Mouse (Mus musculus) bone marrow macrophage, adult 2 months (primary cell): Measurements from ENCODE around the gene Lrrc40. TPM values are rescaled to one million over a fixed set of nuclear protein-coding genes. Genes with fewer than 3 reads are reported as not detected.
"Not testable (repeated sequence)": the region's sequence is repeated elsewhere in the genome, so short reads cannot be mapped to it uniquely, and the experiment has no call there.

ENCODE experiments used
- H3K27ac ChIP-seq: 2 replicates; pipeline ENCODE4 v1.5.1; 2012; ENCODE audit warnings: low read depth, low read length; ENCODE audit not compliant: insufficient read depth
- H3K4me1 ChIP-seq: 2 replicates; pipeline ENCODE4 v1.6.1; 2012; ENCODE audit warnings: low read length; ENCODE audit not compliant: control insufficient read depth, insufficient read depth
- H3K4me3 ChIP-seq: 2 replicates; pipeline ENCODE4 v1.5.1; 2012; ENCODE audit warnings: mild to moderate bottlenecking, low read length, moderate library complexity; ENCODE audit not compliant: insufficient read depth
- CTCF ChIP-seq: IDR thresholded peaks from 2 replicates; pipeline ENCODE4 v1.5.1; 2012; ENCODE audit warnings: low read depth, mild to moderate bottlenecking, low read length, moderate library complexity
- POLR2A ChIP-seq: IDR thresholded peaks from 2 replicates; pipeline ENCODE4 v1.6.1; 2012; ENCODE audit warnings: mild to moderate bottlenecking, low read depth, low read length, borderline replicate concordance
- polyA plus RNA-seq: library from polyadenylated mRNA; stranded (reverse); fragments of >200 nt; gene quantifications from 2 replicates; pipeline ENCODE4 v1.2.4, GENCODE M21; 2012; ENCODE audit not compliant: missing spikeins, insufficient read depth, insufficient read length

Lrrc40 gene
- polyA plus RNA-seq, 1 experiment, result 27.3 TPM

DNA sequence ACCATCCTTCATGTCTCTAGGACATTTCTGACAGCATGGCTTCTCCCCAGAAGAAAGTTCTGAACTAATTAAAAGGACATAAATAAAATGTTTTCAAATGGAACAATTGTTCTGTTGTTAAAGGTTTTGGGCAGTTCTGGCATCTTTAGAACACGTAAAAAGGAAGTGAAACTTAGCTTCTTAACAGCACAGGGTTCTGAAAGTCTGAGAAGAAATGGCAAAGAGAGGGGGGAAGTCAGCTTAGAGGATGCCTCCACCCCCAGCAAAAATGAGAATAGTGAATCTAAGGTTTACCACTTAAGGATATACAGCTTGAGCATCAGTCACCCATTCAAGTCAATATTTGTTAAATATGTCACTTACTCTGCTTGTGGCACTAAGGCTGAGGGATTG lies 40.9 kb downstream of the Lrrc40 start:
- no peak for TF ChIP-seq POLR2A
- TF ChIP-seq CTCF, result no peak
- no peak overlapping the region for H3K27ac ChIP-seq
- no peak overlapping the region for H3K4me3 ChIP-seq
- peaks cover 9% of the 10 kb centered on the region for H3K4me1 ChIP-seq

DNA sequence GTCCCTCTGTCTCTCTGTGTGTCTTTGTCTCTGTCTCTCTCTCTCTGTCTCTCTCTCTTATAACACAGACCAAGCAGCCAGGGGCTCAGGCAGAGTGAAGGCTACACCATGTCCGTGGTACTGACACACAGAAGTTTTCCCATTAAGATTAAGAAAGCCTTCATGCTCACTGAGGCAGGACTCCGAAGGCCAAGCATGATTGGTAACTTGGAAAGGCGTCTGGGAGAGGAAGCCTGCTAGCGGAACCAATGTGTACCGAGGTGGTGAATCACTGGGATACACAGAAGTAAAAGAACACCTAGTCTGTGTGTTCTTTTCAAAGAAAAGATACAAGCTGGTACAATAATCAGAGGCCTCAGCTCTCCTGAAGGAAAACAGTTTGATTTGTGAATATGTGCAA lies 41.4 kb downstream of the Lrrc40 start:
- TF ChIP-seq CTCF (no peak), POLR2A (no peak)
- Histone ChIP-seq H3K4me3 (no peak overlapping the region), H3K4me1 (peaks cover 9% of the 10 kb centered on the region), H3K27ac (no peak overlapping the region)

DNA sequence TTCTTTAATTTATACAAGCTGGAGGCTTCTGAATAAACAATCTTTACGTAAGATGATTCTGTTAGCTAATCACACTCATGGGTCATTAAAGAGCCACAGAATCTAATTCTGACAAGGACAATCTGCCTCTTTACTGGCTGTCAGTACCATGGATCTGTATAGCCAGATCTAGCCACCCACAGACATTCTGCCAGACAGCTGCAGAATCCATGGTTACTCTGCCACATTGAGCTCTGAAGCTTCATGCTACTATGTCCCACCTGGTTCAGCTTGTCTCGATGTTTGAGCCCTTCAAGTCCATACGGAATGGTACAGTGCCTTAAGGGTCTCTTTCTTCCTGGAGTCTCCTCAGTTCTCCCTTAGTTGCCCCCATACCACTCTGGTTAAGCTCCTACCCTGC lies 55.1 kb downstream of the Lrrc40 start:
- TF ChIP-seq CTCF (no peak), POLR2A (no peak)
- Histone ChIP-seq H3K27ac (no peak overlapping the region), H3K4me3 (no peak overlapping the region)

DNA sequence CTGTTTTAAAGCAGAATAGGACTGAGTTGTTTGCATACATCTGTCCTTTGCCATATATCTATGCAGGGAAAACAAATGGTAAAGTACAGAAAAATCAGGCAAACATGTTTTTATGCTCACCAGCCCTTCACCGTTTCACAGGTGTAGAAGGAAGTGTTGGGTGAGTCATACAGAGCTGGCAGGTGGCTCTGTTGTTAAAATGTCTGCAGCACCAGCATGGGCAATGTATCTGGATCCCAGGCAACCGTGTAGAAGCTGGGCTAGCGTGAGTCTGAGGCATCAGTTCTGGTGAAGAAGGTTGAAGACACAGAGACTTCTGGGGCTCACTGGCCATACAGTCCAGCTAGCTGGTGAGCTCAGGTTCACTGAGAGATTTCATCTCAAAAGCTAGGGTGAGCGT lies 57.5 kb downstream of the Lrrc40 start:
- H3K4me3 ChIP-seq, result no peak overlapping the region
- TF ChIP-seq POLR2A, result no peak
- no peak for TF ChIP-seq CTCF
- H3K27ac ChIP-seq, result no peak overlapping the region
- H3K4me1 ChIP-seq, result no peaks in the 10 kb centered on the region

More for the DNA sequence above, 55.1 kb downstream of the Lrrc40 start:
- no peaks in the 10 kb centered on the region for H3K4me1 ChIP-seq

DNA sequence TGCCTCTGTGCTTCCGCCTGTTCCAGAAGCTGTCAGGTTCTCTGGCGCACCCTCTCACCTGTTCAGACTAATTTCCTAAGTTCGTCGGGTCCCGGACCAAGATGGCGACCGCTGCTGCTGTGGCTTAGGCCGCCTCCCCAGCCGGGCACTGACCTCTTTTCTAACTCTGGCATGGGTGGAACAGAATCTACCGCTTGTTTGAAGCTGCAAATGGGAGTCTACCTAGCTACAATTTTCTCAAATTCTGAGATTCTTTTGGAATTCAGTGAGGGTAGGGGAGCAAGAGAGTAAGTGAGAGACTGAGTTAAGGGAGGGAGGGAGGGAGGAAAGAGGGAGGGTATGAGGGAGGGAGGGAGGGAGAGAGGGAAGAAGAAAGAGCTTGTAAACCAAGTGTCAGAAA lies 65.6 kb downstream of the Lrrc40 start:
- not testable (repeated sequence) for H3K4me1 ChIP-seq, H3K27ac ChIP-seq, H3K4me3 ChIP-seq

DNA sequence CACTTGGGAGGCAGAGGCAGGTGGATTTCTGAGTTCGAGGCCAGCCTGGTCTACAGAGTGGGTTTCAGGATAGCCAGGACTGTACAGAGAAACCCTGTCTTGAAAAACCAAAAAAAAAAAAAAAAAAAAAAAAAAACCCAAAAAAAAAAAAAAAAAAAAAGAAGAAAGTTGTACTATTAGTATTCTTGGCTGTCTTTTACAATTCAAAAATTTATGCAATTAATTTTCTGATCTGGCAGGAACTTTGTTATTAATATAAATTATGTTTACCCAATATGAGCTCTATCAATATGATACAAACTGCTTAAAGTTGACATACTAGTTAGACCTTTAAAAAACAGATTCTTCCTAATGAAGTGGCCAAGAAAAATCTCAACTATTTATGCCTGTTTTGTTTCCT lies 66.1 kb downstream of the Lrrc40 start:
- H3K4me1 ChIP-seq, H3K27ac ChIP-seq, H3K4me3 ChIP-seq: not testable (repeated sequence)

DNA sequence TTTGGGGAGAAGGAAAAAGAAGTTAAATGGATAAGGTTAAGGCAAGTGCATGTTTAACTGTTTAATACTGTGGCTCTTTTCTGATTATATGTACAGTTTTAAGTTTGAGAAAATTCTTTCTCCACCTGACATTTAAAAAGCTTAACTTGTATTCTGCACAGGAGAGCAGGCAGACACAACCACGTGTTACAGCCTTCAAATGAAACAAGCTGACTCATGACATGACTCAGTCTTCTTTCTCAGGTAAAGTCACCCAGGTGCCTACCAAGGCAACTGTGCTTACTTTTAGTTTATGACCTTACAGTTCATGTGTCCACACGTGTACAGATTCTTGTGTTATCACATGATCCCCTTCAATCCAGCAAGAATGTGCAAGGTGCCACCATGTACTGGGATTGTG lies 67.0 kb downstream of the Lrrc40 start:
- Histone ChIP-seq H3K27ac (no peak overlapping the region), H3K4me1 (no peaks in the 10 kb centered on the region), H3K4me3 (no peak overlapping the region)
- TF ChIP-seq CTCF (no peak), POLR2A (no peak)

DNA sequence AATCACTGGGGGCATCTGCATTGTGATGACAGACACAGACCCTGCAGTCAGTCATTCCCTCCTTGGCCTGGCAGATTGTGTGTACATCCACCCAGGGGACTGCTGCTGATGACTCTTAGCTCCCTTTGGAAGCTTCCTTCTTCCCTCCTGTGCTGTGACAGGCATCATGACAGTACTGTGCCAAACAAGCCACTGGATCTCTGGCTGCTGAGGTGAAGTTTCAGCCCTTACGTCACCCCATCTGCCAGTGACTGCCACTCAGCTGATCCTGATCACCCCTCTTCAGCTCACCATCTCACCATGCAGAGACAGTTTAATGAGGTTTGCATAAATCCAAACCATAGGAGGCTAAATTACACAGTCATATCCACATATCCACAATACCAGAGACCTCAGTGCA lies 68.8 kb downstream of the Lrrc40 start:
- H3K4me3 ChIP-seq, result no peak overlapping the region
- no peak overlapping the region for H3K27ac ChIP-seq
- TF ChIP-seq CTCF (no peak), POLR2A (no peak)
- peaks cover 4% of the 10 kb centered on the region for H3K4me1 ChIP-seq

Other genes with a start within 250 kb of the Lrrc40 start
- gene Cth, start 111.6 kb upstream of the Lrrc40 start, polyA plus RNA-seq, result not detected in 2 replicates
- 34.9 and 39.1 TPM in 2 replicates for gene Ankrd13c, start 89.4 kb upstream of the Lrrc40 start, polyA plus RNA-seq
- gene Srsf11, start within 50 bp of the Lrrc40 start, polyA plus RNA-seq, result 297 and 331 TPM in 2 replicates